Mouse (Mus musculus): ENCODE data around the gene Trim72. TPM values are rescaled to one million over a fixed set of nuclear protein-coding genes. Genes with fewer than 3 reads are reported as not detected.

Gene Trim72
- polyA plus RNA-seq (2015; fragmentation: Nextera tagmentation; extraction: Ambion mirVana) = 0.10 TPM in 1 of 2 replicates, not detected in the other

DNA sequence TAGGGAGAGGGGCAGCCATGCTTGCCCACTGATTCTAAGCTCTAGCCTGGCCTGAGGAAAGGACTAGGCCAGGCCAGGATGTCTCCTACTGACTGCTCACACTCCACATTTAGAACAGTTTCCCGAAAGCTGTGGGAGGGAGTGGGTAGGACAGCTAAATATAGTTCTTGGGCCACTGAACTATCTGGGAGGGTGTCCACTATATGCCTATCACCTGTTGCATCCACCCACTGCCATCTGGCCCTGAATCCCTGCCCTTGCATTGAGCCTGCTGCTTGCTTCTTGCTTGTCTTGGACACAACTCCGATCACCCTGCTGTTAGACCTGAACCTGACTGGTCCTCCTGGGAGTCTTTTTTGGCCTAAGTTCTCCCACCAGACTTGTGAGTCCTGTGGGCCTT, at the start of gene Trim72:
Gene Trim72 (plus strand): TSS at position 262 of the 400 bp plus-strand sequence.
- Histone ChIP-seq H3K9me3 (no peaks in the 10 kb centered on the region), H3K4me2 (peak within 1 kb of the TSS; percentile 46), H3K4me1 (peaks cover 14% of the 10 kb centered on the region; the same call in 1 of the 2 replicates), H3K27me3 (peaks cover 4% of the 10 kb centered on the region; the same call in 1 of the 2 replicates), H3K36me3 (no peaks in the 10 kb centered on the region), H3K27ac (peak within 1 kb of the TSS; percentile 79), H3K9ac (no peak within 1 kb of the TSS), H3K4me3 (peak within 1 kb of the TSS; percentile 12; the same call in 1 of the 2 replicates)
- ATAC-seq (ENCODE audit: borderline replicate concordance, extremely low read depth, low FRiP score, low TSS enrichment) = no peak
- WGBS = 79% methylated on average over 2 of the region's 2 CpGs

GRCm38 (mm10) chr7:127959364-127959763, 44.4 kb upstream of the Trim72 start:
- H3K9ac ChIP-seq = no peak overlapping the region
- H3K4me3 ChIP-seq = no peak overlapping the region
- no peaks in the 10 kb centered on the region for H3K36me3 ChIP-seq
- H3K9me3 ChIP-seq = no peaks in the 10 kb centered on the region
- no peak overlapping the region for H3K4me2 ChIP-seq
- no peak for ATAC-seq (ENCODE audit: borderline replicate concordance, extremely low read depth, low FRiP score, low TSS enrichment)
- H3K4me1 ChIP-seq = no peaks in the 10 kb centered on the region
- H3K27me3 ChIP-seq = no peaks in the 10 kb centered on the region
- no peak overlapping the region for H3K27ac ChIP-seq
- WGBS = 55% methylated on average over 5 of the region's 5 CpGs

DNA sequence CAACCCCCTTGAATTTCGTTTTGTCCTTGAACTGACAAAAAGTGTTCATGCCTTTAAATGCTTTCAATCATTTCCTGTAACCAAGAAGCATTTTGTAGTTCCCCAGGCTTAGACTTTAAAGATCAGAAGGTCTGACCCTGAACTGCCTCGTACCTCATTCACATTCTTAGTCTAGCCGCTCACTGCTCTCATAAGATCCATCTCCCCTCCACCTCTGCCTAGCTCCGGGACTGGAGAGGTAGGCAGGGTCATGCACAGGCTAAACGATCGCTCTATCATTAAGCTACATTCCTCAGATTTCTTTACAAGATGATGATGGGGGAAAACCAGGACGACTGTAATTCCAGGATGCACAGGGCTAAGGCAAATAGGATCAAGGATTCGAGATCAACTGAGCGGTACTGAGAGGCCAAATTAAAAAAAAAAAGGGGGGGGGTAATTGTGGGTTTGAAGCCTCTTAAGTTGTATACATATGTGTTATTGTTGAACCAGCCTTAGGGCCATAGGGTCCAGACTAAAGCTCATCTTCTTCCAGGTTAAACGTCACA, 37.3 kb upstream of the Trim72 start:
- Histone ChIP-seq H3K4me2 (peak overlapping the region; percentile 60), H3K27ac (peak overlapping the region; percentile 96), H3K9ac (peak overlapping the region; percentile 97), H3K4me3 (peak overlapping the region; percentile 75), H3K4me1 (peaks cover 24% of the 10 kb centered on the region), H3K9me3 (no peaks in the 10 kb centered on the region), H3K36me3 (peaks cover 18% of the 10 kb centered on the region), H3K27me3 (no peaks in the 10 kb centered on the region)
- WGBS = 5% methylated on average over 10 of the region's 10 CpGs
- no peak for ATAC-seq (ENCODE audit: borderline replicate concordance, extremely low read depth, low FRiP score, low TSS enrichment)

DNA sequence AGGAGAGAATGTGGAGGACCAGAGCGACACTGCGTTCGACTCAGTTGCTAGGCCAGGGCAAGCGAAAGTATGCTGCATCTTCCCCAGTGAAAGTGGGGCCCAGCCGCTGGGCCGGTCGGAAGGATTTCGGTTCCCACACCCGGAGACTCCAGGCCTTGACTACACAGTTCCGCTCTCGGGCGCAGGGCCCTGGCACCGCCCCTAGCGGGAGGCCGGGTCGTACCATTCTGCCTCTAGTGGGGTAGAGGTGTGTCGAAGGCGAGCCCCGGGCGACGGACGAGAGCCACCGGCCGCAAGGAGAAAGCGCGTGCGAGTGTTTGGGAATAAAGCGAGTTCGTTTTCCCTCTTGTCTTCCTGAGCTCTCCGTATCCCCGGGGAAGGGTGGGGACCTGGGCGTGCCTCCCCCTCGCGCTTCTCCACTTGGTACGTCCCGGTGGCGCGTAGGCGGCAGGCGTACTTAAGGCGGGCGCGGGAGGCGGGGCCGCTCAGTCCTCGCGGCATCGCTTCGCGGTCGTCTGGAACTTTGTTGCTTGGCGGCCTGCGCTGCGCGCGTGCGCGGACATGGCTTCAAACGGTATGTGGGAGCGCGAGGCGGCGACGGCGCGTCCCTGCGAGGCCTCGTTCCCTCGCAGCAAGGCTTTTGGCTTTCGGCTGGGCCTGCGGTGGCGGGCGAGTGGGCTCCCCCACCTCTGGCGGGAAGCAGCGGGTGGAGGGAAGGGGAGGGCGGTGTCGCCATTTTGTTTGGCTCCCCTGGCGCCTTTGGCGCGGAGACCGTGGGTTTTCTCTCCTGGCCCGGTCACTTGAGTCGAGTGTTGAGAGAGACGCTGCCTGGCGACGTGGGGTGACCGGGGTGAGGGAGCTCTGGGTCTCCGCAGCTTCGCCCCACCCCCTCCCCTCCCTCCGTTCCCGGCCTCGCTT, 36.5 kb upstream of the Trim72 start, which contains the start of gene Fus:
Gene Fus (plus strand): TSS at position 454 of the 918 bp plus-strand sequence.
- peaks cover 26% of the 10 kb centered on the region for H3K36me3 ChIP-seq
- H3K27ac ChIP-seq = peak within 1 kb of the TSS; percentile 96
- H3K9me3 ChIP-seq = no peaks in the 10 kb centered on the region
- H3K4me1 ChIP-seq = peaks cover 24% of the 10 kb centered on the region
- peak; percentile 95 for ATAC-seq (ENCODE audit: borderline replicate concordance, extremely low read depth, low FRiP score, low TSS enrichment)
- peak within 1 kb of the TSS; percentile 75 for H3K4me3 ChIP-seq
- H3K4me2 ChIP-seq = peak within 1 kb of the TSS; percentile 78
- 0% methylated on average over 83 of the region's 92 CpGs for WGBS
- H3K27me3 ChIP-seq = no peaks in the 10 kb centered on the region
- peak within 1 kb of the TSS; percentile 97 for H3K9ac ChIP-seq

- Histone ChIP-seq H3K27me3 (no peaks in the 10 kb centered on the region), H3K4me2 (peak overlapping the region; percentile 78), H3K9ac (peak overlapping the region; percentile 97), H3K9me3 (no peaks in the 10 kb centered on the region), H3K4me1 (peaks cover 24% of the 10 kb centered on the region), H3K4me3 (peak overlapping the region; percentile 75), H3K36me3 (peaks cover 36% of the 10 kb centered on the region), H3K27ac (peak overlapping the region; percentile 96)
- WGBS = under 1% methylated on average over 40 of the region's 42 CpGs
- ATAC-seq (ENCODE audit: borderline replicate concordance, extremely low read depth, low FRiP score, low TSS enrichment) = peak; percentile 58; the same call in 1 of the 2 replicates
Observed at GRCm38 (mm10) chr7:127967922-127968828, 35.6 kb upstream of the Trim72 start.

GRCm38 (mm10) chr7:127974413-127974930, 29.3 kb upstream of the Trim72 start:
- Histone ChIP-seq H3K4me2 (no peak overlapping the region), H3K9me3 (no peaks in the 10 kb centered on the region), H3K36me3 (peaks cover 95% of the 10 kb centered on the region), H3K27ac (no peak overlapping the region), H3K27me3 (no peaks in the 10 kb centered on the region), H3K4me1 (peaks cover 6% of the 10 kb centered on the region), H3K9ac (no peak overlapping the region), H3K4me3 (no peak overlapping the region)
- ATAC-seq (ENCODE audit: borderline replicate concordance, extremely low read depth, low FRiP score, low TSS enrichment) = no peak
- WGBS = 90% methylated on average over 2 of the region's 2 CpGs

DNA sequence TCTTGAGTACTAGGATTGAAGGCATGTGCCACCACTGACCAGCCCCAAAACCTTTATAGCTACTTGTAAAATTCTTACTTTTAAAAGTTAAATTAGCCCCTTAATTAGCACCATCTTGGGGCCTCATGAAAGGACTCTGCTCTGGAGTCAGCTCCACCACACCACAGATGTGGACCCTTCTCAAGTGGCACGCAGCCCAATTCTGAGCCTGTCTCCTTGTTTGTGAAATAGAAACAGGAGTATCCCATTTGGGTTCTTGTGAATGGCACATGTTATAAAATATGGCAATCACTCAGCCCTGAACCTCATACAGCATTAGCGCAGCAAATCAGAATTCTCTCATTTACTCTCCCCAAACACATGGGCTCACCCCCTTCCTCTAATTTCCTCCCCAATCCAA, 24.9 kb upstream of the Trim72 start:
- H3K9me3 ChIP-seq = no peaks in the 10 kb centered on the region
- no peak overlapping the region for H3K4me3 ChIP-seq
- 97% methylated on average over 2 of the region's 2 CpGs for WGBS
- no peak overlapping the region for H3K4me2 ChIP-seq
- H3K4me1 ChIP-seq = no peaks in the 10 kb centered on the region
- H3K27me3 ChIP-seq = no peaks in the 10 kb centered on the region
- ATAC-seq (ENCODE audit: borderline replicate concordance, extremely low read depth, low FRiP score, low TSS enrichment) = no peak
- no peak overlapping the region for H3K27ac ChIP-seq
- peaks cover 97% of the 10 kb centered on the region for H3K36me3 ChIP-seq
- H3K9ac ChIP-seq = no peak overlapping the region

DNA sequence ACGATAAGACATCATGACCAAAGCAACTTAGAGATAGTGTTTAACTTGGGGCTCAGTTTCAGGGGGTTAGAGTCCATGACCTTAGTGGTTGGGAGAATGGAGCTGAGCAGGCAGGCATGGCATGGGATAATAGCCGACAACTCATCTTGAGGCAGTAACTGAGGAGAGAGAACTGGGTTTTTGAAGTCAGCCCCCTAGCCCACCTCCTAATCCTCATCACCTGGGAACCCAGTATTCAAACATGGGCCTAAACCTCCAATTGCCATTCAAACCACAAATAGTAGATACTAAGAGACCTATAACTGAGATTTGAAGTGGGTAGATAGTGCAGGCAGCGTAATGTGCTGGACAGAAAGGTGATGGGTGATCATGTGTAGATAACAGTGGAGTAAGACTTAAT, 23.1 kb upstream of the Trim72 start:
- H3K9me3 ChIP-seq = no peaks in the 10 kb centered on the region
- H3K4me1 ChIP-seq = no peaks in the 10 kb centered on the region
- peaks cover 98% of the 10 kb centered on the region for H3K36me3 ChIP-seq
- no peak overlapping the region for H3K9ac ChIP-seq
- no peak overlapping the region for H3K4me2 ChIP-seq
- WGBS = 86% methylated on average over 3 of the region's 3 CpGs
- no peaks in the 10 kb centered on the region for H3K27me3 ChIP-seq
- ATAC-seq (ENCODE audit: borderline replicate concordance, extremely low read depth, low FRiP score, low TSS enrichment) = no peak
- H3K27ac ChIP-seq = no peak overlapping the region
- no peak overlapping the region for H3K4me3 ChIP-seq

- WGBS = 79% methylated on average over 1 of the region's 1 CpGs
- H3K9ac ChIP-seq = no peak overlapping the region
- no peak overlapping the region for H3K4me3 ChIP-seq
- peaks cover 74% of the 10 kb centered on the region for H3K36me3 ChIP-seq
- no peaks in the 10 kb centered on the region for H3K27me3 ChIP-seq
- H3K9me3 ChIP-seq = no peaks in the 10 kb centered on the region
- no peak overlapping the region for H3K4me2 ChIP-seq
- no peak for ATAC-seq (ENCODE audit: borderline replicate concordance, extremely low read depth, low FRiP score, low TSS enrichment)
- peaks cover 16% of the 10 kb centered on the region; the same call in 1 of the 2 replicates for H3K4me1 ChIP-seq
- H3K27ac ChIP-seq = no peak overlapping the region
Observed at GRCm38 (mm10) chr7:127988904-127989303, 14.8 kb upstream of the Trim72 start.

GRCm38 (mm10) chr7:127991643-127992487, 11.9 kb upstream of the Trim72 start:
- ATAC-seq (ENCODE audit: borderline replicate concordance, extremely low read depth, low FRiP score, low TSS enrichment) = 0 out of 2 replicates have a peak, but pooled peaks have one; percentile 33
- WGBS = 42% methylated on average over 6 of the region's 6 CpGs
- Histone ChIP-seq H3K27me3 (no peaks in the 10 kb centered on the region), H3K4me1 (peaks cover 16% of the 10 kb centered on the region; the same call in 1 of the 2 replicates), H3K36me3 (peaks cover 44% of the 10 kb centered on the region), H3K9me3 (no peaks in the 10 kb centered on the region), H3K9ac (no peak overlapping the region), H3K4me2 (no peak overlapping the region), H3K27ac (0 out of 2 replicates have a peak overlapping the region, but pooled peaks have one; percentile 15), H3K4me3 (no peak overlapping the region)

Measured in lung, embryonic 15.5 days (tissue).